In the genomic region with DNA sequence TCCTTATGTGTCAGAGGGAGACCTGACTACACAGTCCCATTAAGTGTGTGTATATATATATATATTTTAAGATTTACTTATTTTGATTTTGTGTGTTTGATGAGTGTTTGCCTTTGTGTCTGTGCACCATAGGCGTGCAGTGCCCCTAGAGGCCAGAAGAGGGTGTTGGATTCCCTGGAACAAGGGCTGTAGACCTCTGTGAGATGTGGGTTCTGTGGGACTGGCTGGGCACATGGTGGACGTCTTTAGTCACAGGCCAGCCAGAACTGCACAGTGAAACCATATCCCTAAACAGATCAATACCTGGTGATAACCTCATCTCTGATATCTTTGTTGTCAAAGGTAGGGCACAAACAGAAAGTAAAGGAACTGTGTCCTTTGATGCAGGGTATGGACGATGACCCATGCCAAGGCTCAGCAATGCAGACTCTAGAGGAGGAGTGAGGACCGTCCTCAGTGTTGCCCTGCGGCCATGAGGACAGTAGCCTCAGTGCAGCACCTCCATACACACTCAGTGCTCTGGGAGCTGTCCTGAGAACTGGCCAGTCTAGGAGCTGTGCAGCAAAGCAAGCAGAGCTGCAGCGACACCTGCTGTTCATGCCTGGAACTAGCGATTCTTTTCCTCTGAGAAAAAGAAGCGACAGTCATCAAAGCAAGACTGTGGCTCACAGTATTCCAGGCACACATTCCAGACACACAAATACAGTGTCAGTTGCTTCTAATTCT, we compare ENCODE assay signal across 8 mouse cellular contexts. TPM values are rescaled to one million over a fixed set of nuclear protein-coding genes. Genes with fewer than 3 reads are reported as not detected.
A peak's percentile ranks its signal among the peaks of the same experiment; 100 is the strongest.
DNase-seq lines count a peak whose midpoint lies in the region; ATAC-seq and TF ChIP-seq lines count a peak whose summit lies in the region.

No protein-coding gene starts in this region.

- no peak overlapping the region for H3K9ac ChIP-seq in heart, postnatal 0 days (replicated peaks; ENCODE audit: low read depth, low read length)
- no peak overlapping the region for H3K9ac ChIP-seq in lung, embryonic 16.5 days (ENCODE audit: low read length)

- TF ChIP-seq CTCF in heart, postnatal 0 days (IDR thresholded peaks at IDR 0.05; ENCODE audit: low read depth) = peak; percentile 77

- TF ChIP-seq EP300 in heart, postnatal 0 days (IDR thresholded peaks at IDR 0.05; ENCODE audit: low read depth) = no peak

- ATAC-seq in heart, postnatal 0 days (ENCODE audit: insufficient read depth, low read depth) = peak; percentile 75; the same call in 1 of the 2 replicates
- ATAC-seq in lung, embryonic 16.5 days (ENCODE audit: low read depth) = peak; percentile 72; the same call in 1 of the 2 replicates

- DNase-seq in B cell, adult 2 months = peak; percentile 64 to 65
- peak; percentile 73 for DNase-seq in adrenal gland, adult 2 months
- peak; percentile 62 for DNase-seq in embryo, embryonic 11.5 days (ENCODE audit: low read depth, low spot score)
- DNase-seq in heart, postnatal 0 days (ENCODE audit: low spot score) = peak; percentile 22
- DNase-seq in kidney, postnatal 4 days = peak; percentile 88 to 89
- peak; percentile 82 for DNase-seq in retina, postnatal 1 day
- DNase-seq in thymus, postnatal 4 days = peak; percentile 82

- H3K27ac ChIP-seq in heart, postnatal 0 days (ENCODE audit: low read depth) = no peak overlapping the region
- H3K27ac ChIP-seq in lung, embryonic 16.5 days (ENCODE audit: low read length) = no peak overlapping the region

- no peaks in the 10 kb centered on the region for H3K27me3 ChIP-seq in heart, postnatal 0 days (ENCODE audit: control insufficient read depth, insufficient read depth, low read length)
- no peaks in the 10 kb centered on the region for H3K27me3 ChIP-seq in lung, embryonic 16.5 days (ENCODE audit: control insufficient read depth, insufficient read depth, low read depth, low read length)

- no peak overlapping the region for H3K4me3 ChIP-seq in heart, postnatal 0 days (ENCODE audit: low read depth, low read length)
- no peak overlapping the region for H3K4me3 ChIP-seq in lung, embryonic 16.5 days (ENCODE audit: low read length)

- 65% methylated on average over 8 of the region's 8 CpGs for WGBS in heart, postnatal 0 days
- 63% methylated on average over 8 of the region's 8 CpGs for WGBS in lung, embryonic 16.5 days

- H3K4me2 ChIP-seq in heart, postnatal 0 days (ENCODE audit: low read depth, low read length) = no peak overlapping the region
- no peak overlapping the region for H3K4me2 ChIP-seq in lung, embryonic 16.5 days (ENCODE audit: low read depth, low read length)

- H3K4me1 ChIP-seq in heart, postnatal 0 days (ENCODE audit: control insufficient read depth, insufficient read depth) = no peaks in the 10 kb centered on the region
- no peaks in the 10 kb centered on the region for H3K4me1 ChIP-seq in lung, embryonic 16.5 days (replicated peaks; ENCODE audit: control insufficient read depth, insufficient read depth, low read length)

- peaks cover 31% of the 10 kb centered on the region for H3K36me3 ChIP-seq in heart, postnatal 0 days (replicated peaks; ENCODE audit: control insufficient read depth, insufficient read depth, low read length)
- peaks cover 15% of the 10 kb centered on the region for H3K36me3 ChIP-seq in lung, embryonic 16.5 days (ENCODE audit: control insufficient read depth, insufficient read depth, low read length)

- 0 out of 2 replicates have a peak, but pooled peaks cover 4% of the 10 kb centered on the region for H3K9me3 ChIP-seq in heart, postnatal 0 days (replicated peaks; ENCODE audit: control insufficient read depth, low read length)
- H3K9me3 ChIP-seq in lung, embryonic 16.5 days (ENCODE audit: control insufficient read depth, low read length) = peaks cover 2% of the 10 kb centered on the region; the same call in 1 of the 2 replicates

RNA-seq across cellular contexts. Expression of a gene that starts 40.2 kb away (rescaled TPM):
- total RNA-seq in adrenal gland, adult 2 months (2021) = under 1 TPM in 1 of 2 experiments, not detected in 1; 0.28 TPM
- polyA plus RNA-seq in adrenal gland, adult 2 months (2012; rRNA removed) = 0.11 and 0.47 TPM in 2 replicates
- total RNA-seq in heart, postnatal 0 days (2014; rRNA removed; ENCODE audit: low replicate concordance) = 0.15 and 5.1 TPM in 2 replicates
- polyA plus RNA-seq in heart, postnatal 0 days (2015; fragmentation: Nextera tagmentation; extraction: Ambion mirVana) = 0.22 and 0.26 TPM in 2 replicates
- polyA plus RNA-seq in lung, embryonic 16.5 days (2015; fragmentation: Nextera tagmentation; extraction: Ambion mirVana) = 2.4 and 2.6 TPM in 2 replicates

RNA-seq across cellular contexts. Expression of a gene that starts 51.5 kb away (rescaled TPM):
- 100 to 1,000 TPM; 159 to 164 TPM for total RNA-seq in adrenal gland, adult 2 months (2021)
- 113 and 145 TPM in 2 replicates for polyA plus RNA-seq in adrenal gland, adult 2 months (2012; rRNA removed)
- 80.6 and 85.7 TPM in 2 replicates for total RNA-seq in heart, postnatal 0 days (2014; rRNA removed; ENCODE audit: low replicate concordance)
- polyA plus RNA-seq in heart, postnatal 0 days (2015; fragmentation: Nextera tagmentation; extraction: Ambion mirVana) = 12.5 and 15.0 TPM in 2 replicates
- 14.6 and 16.9 TPM in 2 replicates for polyA plus RNA-seq in lung, embryonic 16.5 days (2015; fragmentation: Nextera tagmentation; extraction: Ambion mirVana)

Comparison
In these comparisons a context has a peak if more than half of its experiments do, and no peak if none do; other contexts are left out.
1. DNase-seq: peak in every context shown above with its lines; median percentile 88 in kidney, postnatal 4 days; 82 in retina, postnatal 1 day; 82 in thymus, postnatal 4 days; 73 in adrenal gland, adult 2 months; 64 in B cell, adult 2 months; 62 in embryo, embryonic 11.5 days; 22 in heart, postnatal 0 days.